Mouse (Mus musculus) limb, embryonic 10.5 days (tissue): Measurements from ENCODE around the gene Dpf1. TPM values are rescaled to one million over a fixed set of nuclear protein-coding genes. Genes with fewer than 3 reads are reported as not detected.

Experiments
- DNase-seq: peaks from one replicate; pipeline ENCODE4 v3.0.0-alpha.2; 2017; ENCODE audit warnings: low spot score
- H3K27ac ChIP-seq: fragments of 300-500 bp; sonication (generic); 2 replicates; pipeline ENCODE4 v1.5.1; 2016; ENCODE audit warnings: mild to moderate bottlenecking
- H3K27me3 ChIP-seq: fragments of 300-500 bp; sonication (generic); 2 replicates; pipeline ENCODE4 v1.6.1; 2016; ENCODE audit warnings: low read depth, mild to moderate bottlenecking; ENCODE audit not compliant: poor library complexity, severe bottlenecking
- H3K36me3 ChIP-seq: fragments of 300-500 bp; sonication (generic); 2 replicates; pipeline ENCODE4 v1.6.1; 2016; ENCODE audit warnings: mild to moderate bottlenecking, moderate library complexity
- H3K4me1 ChIP-seq: fragments of 300-500 bp; sonication (generic); 2 replicates; pipeline ENCODE4 v1.6.1; 2016
- H3K4me3 ChIP-seq: fragments of 300-500 bp; sonication (generic); 2 replicates; pipeline ENCODE4 v1.5.1; 2016; ENCODE audit warnings: mild to moderate bottlenecking, moderate library complexity
- H3K9me3 ChIP-seq: fragments of 300-500 bp; sonication (generic); replicated peaks from 2 replicates; pipeline ENCODE4 v1.6.1; 2016; ENCODE audit warnings: mild to moderate bottlenecking
- WGBS: fragments of 180-500 bp; shearing (Covaris S2); methylation state at CpG from one replicate; pipeline ENCODE4 v1.1.7; 2016; 5-methylcytosine and 5-hydroxymethylcytosine counted together
- polyA plus RNA-seq: library from polyadenylated mRNA; unstranded; fragments of >200 nt; fragmentation: Nextera tagmentation; extraction: Ambion mirVana; gene quantifications from 2 replicates; pipeline ENCODE4 v1.2.1, GENCODE M21; 2016

Dpf1 gene
- 24.0 and 32.9 TPM in 2 replicates for polyA plus RNA-seq

- peaks cover 20% of the 10 kb centered on the region for H3K27me3 ChIP-seq
- H3K4me1 ChIP-seq = peaks cover 50% of the 10 kb centered on the region
- H3K4me3 ChIP-seq = peak within 1 kb of the TSS; percentile 76
- H3K36me3 ChIP-seq = no peaks in the 10 kb centered on the region
- DNase-seq = peak; percentile 88
- under 1% methylated on average over 67 of the region's 67 CpGs for WGBS
- H3K27ac ChIP-seq = peak within 1 kb of the TSS; percentile 85
- no peaks in the 10 kb centered on the region for H3K9me3 ChIP-seq
Observed at GRCm38 (mm10) chr7:29303738-29304462, at the start of gene Dpf1. Gene Dpf1, plus strand, starts transcription at chr7:29303951.

- no peak for DNase-seq
- Histone ChIP-seq H3K27ac (no peak overlapping the region), H3K36me3 (0 out of 2 replicates have a peak, but pooled peaks cover 5% of the 10 kb centered on the region), H3K27me3 (no peaks in the 10 kb centered on the region), H3K4me3 (no peak overlapping the region), H3K4me1 (peaks cover 45% of the 10 kb centered on the region), H3K9me3 (no peaks in the 10 kb centered on the region)
- 85% methylated on average over 4 of the region's 4 CpGs for WGBS
Observed at GRCm38 (mm10) chr7:29255875-29256274, 47.9 kb upstream of the Dpf1 start.

GRCm38 (mm10) chr7:29257368-29257767 lies 46.4 kb upstream of the Dpf1 start:
- Histone ChIP-seq H3K4me1 (peaks cover 50% of the 10 kb centered on the region), H3K4me3 (no peak overlapping the region), H3K9me3 (no peaks in the 10 kb centered on the region), H3K36me3 (0 out of 2 replicates have a peak, but pooled peaks cover 5% of the 10 kb centered on the region), H3K27me3 (no peaks in the 10 kb centered on the region), H3K27ac (no peak overlapping the region)
- 100% methylated on average over 1 of the region's 1 CpGs for WGBS
- DNase-seq = no peak

GRCm38 (mm10) chr7:29259781-29260730 lies 43.7 kb upstream of the Dpf1 start:
- peak; percentile 48 for DNase-seq
- Histone ChIP-seq H3K9me3 (no peaks in the 10 kb centered on the region), H3K4me3 (peak overlapping the region; percentile 33), H3K4me1 (peaks cover 37% of the 10 kb centered on the region), H3K27me3 (no peaks in the 10 kb centered on the region), H3K27ac (peak overlapping the region; percentile 84), H3K36me3 (0 out of 2 replicates have a peak, but pooled peaks cover 5% of the 10 kb centered on the region)
- 80% methylated on average over 10 of the region's 10 CpGs for WGBS

- WGBS = 75% methylated on average over 6 of the region's 6 CpGs
Observed at GRCm38 (mm10) chr7:29262151-29262550, 41.6 kb upstream of the Dpf1 start.

GRCm38 (mm10) chr7:29263831-29264230 lies 39.9 kb upstream of the Dpf1 start:
- peaks cover 30% of the 10 kb centered on the region for H3K4me1 ChIP-seq
- WGBS = 87% methylated on average over 3 of the region's 3 CpGs
- no peak overlapping the region for H3K27ac ChIP-seq
- H3K9me3 ChIP-seq = no peaks in the 10 kb centered on the region
- no peaks in the 10 kb centered on the region for H3K36me3 ChIP-seq
- no peak overlapping the region for H3K4me3 ChIP-seq
- H3K27me3 ChIP-seq = no peaks in the 10 kb centered on the region
- no peak for DNase-seq

More at GRCm38 (mm10) chr7:29262151-29262550, 41.6 kb upstream of the Dpf1 start:
- Histone ChIP-seq H3K36me3 (0 out of 2 replicates have a peak, but pooled peaks cover 5% of the 10 kb centered on the region), H3K27ac (no peak overlapping the region), H3K4me3 (no peak overlapping the region), H3K27me3 (no peaks in the 10 kb centered on the region), H3K4me1 (peaks cover 44% of the 10 kb centered on the region), H3K9me3 (no peaks in the 10 kb centered on the region)
- no peak for DNase-seq

GRCm38 (mm10) chr7:29265636-29266035 lies 38.1 kb upstream of the Dpf1 start:
- Histone ChIP-seq H3K27me3 (no peaks in the 10 kb centered on the region), H3K4me3 (no peak overlapping the region), H3K36me3 (no peaks in the 10 kb centered on the region), H3K4me1 (peaks cover 14% of the 10 kb centered on the region), H3K9me3 (no peaks in the 10 kb centered on the region), H3K27ac (0 out of 2 replicates have a peak overlapping the region, but pooled peaks have one; percentile 25)
- 89% methylated on average over 7 of the region's 7 CpGs for WGBS
- DNase-seq = no peak

- no peak for DNase-seq
Observed at GRCm38 (mm10) chr7:29266931-29267330, 36.8 kb upstream of the Dpf1 start.

GRCm38 (mm10) chr7:29270445-29270844 lies 33.3 kb upstream of the Dpf1 start:
- Histone ChIP-seq H3K27me3 (no peaks in the 10 kb centered on the region), H3K4me1 (peaks cover 12% of the 10 kb centered on the region; the same call in 1 of the 2 replicates), H3K36me3 (no peaks in the 10 kb centered on the region), H3K9me3 (no peaks in the 10 kb centered on the region), H3K27ac (no peak overlapping the region), H3K4me3 (no peak overlapping the region)
- 94% methylated on average over 4 of the region's 4 CpGs for WGBS
- DNase-seq = no peak

More at GRCm38 (mm10) chr7:29266931-29267330, 36.8 kb upstream of the Dpf1 start:
- Histone ChIP-seq H3K27me3 (no peaks in the 10 kb centered on the region), H3K36me3 (no peaks in the 10 kb centered on the region), H3K4me1 (peaks cover 16% of the 10 kb centered on the region), H3K4me3 (no peak overlapping the region), H3K9me3 (no peaks in the 10 kb centered on the region), H3K27ac (no peak overlapping the region)
- WGBS = 68% methylated on average over 4 of the region's 4 CpGs

GRCm38 (mm10) chr7:29271687-29272465 lies 31.9 kb upstream of the Dpf1 start:
- H3K4me1 ChIP-seq = peaks cover 16% of the 10 kb centered on the region
- H3K27me3 ChIP-seq = no peaks in the 10 kb centered on the region
- H3K9me3 ChIP-seq = no peaks in the 10 kb centered on the region
- no peak for DNase-seq
- H3K4me3 ChIP-seq = no peak overlapping the region
- H3K27ac ChIP-seq = no peak overlapping the region
- no peaks in the 10 kb centered on the region for H3K36me3 ChIP-seq
- WGBS = 72% methylated on average over 8 of the region's 8 CpGs

- Histone ChIP-seq H3K27ac (peak overlapping the region; percentile 21; the same call in 1 of the 2 replicates), H3K27me3 (peaks cover 27% of the 10 kb centered on the region), H3K4me1 (peaks cover 34% of the 10 kb centered on the region), H3K4me3 (no peak overlapping the region), H3K36me3 (no peaks in the 10 kb centered on the region), H3K9me3 (no peaks in the 10 kb centered on the region)
- no peak for DNase-seq
- WGBS = 31% methylated on average over 5 of the region's 5 CpGs
Observed at GRCm38 (mm10) chr7:29276715-29277114, 27.0 kb upstream of the Dpf1 start.

- peaks cover 42% of the 10 kb centered on the region for H3K4me1 ChIP-seq
- peaks cover 35% of the 10 kb centered on the region for H3K27me3 ChIP-seq
- no peaks in the 10 kb centered on the region for H3K36me3 ChIP-seq
- no peak overlapping the region for H3K4me3 ChIP-seq
- 87% methylated on average over 4 of the region's 4 CpGs for WGBS
- no peaks in the 10 kb centered on the region for H3K9me3 ChIP-seq
- DNase-seq = no peak
- H3K27ac ChIP-seq = no peak overlapping the region
Observed at GRCm38 (mm10) chr7:29277510-29277909, 26.2 kb upstream of the Dpf1 start.
